9 mouse cellular contexts compared by ENCODE assay signal in genomic region chr15:99092870-99093269, GRCm38 (mm10). TPM values are rescaled to one million over a fixed set of nuclear protein-coding genes. Genes with fewer than 3 reads are reported as not detected.
DNase-seq lines count a peak whose midpoint lies in the region; ATAC-seq and TF ChIP-seq lines count a peak whose summit lies in the region.
"Had no signal": no experiment of that assay in that cellular context is flagged by ENCODE, and none has a peak within 500 bp of the region (broad histone marks: within the 10 kb centered on the region; RNA-seq: fewer than 3 reads in every experiment).

Dnajc22 (plus strand) TSS chr15:99093170.

- no peak within 1 kb of the TSS; the same call in 1 of the 2 replicates for H3K9ac ChIP-seq in liver, embryonic 13.5 days

- no peaks in the 10 kb centered on the region for H3K36me3 ChIP-seq in spleen, adult 2 months (ENCODE audit: control insufficient read depth, insufficient read depth, low read length)
- no peaks in the 10 kb centered on the region for H3K36me3 ChIP-seq in liver, embryonic 13.5 days

- no peaks in the 10 kb centered on the region for H3K9me3 ChIP-seq in liver, embryonic 13.5 days (replicated peaks)

- WGBS in cerebellum, adult 2 months: 72% methylated on average over 8 of the region's 8 CpGs
- 78% methylated on average over 8 of the region's 8 CpGs for WGBS in spleen, adult 2 months
- WGBS in liver, embryonic 13.5 days (ENCODE audit: insufficient replicate concordance): 50% methylated on average over 8 of the region's 8 CpGs

- DNase-seq in cerebellum, adult 2 months: no peak
- no peak for DNase-seq in cerebellum, adult 9-10 months
- DNase-seq in spleen, adult 2 months (ENCODE audit: low read depth in 1 of 2, low spot score in 2 of 2): no peak
- no peak for DNase-seq in spleen, adult 12 weeks (ENCODE audit: low spot score)
- DNase-seq in liver, embryonic 13.5 days: no peak
- no peak for DNase-seq in c-Kit-positive CD71-positive TER-119-positive erythroid progenitor cells, embryonic 14.5 days (ENCODE audit: low spot score)
- DNase-seq in left cerebral cortex, postnatal 14 days (ENCODE audit: low spot score in 2 of 2): no peak
- no peak for DNase-seq in thymus, postnatal 4 days

- no peak for TF ChIP-seq POLR2A in cerebellum, adult 2 months (IDR thresholded peaks at IDR 0.05; ENCODE audit: borderline replicate concordance, insufficient read depth, low read length)
- no peak for TF ChIP-seq POLR2A in spleen, adult 2 months (IDR thresholded peaks at IDR 0.05; ENCODE audit: low read depth, low read length)

- H3K4me2 ChIP-seq in liver, embryonic 13.5 days: peak within 1 kb of the TSS; percentile 63

- TF ChIP-seq CTCF in cerebellum, adult 2 months (IDR thresholded peaks at IDR 0.05; ENCODE audit: borderline replicate concordance, insufficient read depth, low read depth, low read length): no peak
- no peak for TF ChIP-seq CTCF in spleen, adult 2 months (IDR thresholded peaks at IDR 0.05; ENCODE audit: extremely low read depth, insufficient read depth, insufficient read length, insufficient replicate concordance)

- H3K4me3 ChIP-seq in cerebellum, adult 2 months (replicated peaks; ENCODE audit: insufficient read depth, low read depth, low read length): peak within 1 kb of the TSS; percentile 48
- H3K4me3 ChIP-seq in spleen, adult 2 months (ENCODE audit: extremely low read depth, insufficient read depth, insufficient read length): peak within 1 kb of the TSS; percentile 21; the same call in 1 of the 2 replicates
- H3K4me3 ChIP-seq in liver, embryonic 13.5 days (replicated peaks): peak within 1 kb of the TSS; percentile 44

- H3K4me1 ChIP-seq in cerebellum, adult 2 months (ENCODE audit: control insufficient read depth, insufficient read depth, low read length): 0 out of 2 replicates have a peak, but pooled peaks cover 3% of the 10 kb centered on the region
- H3K4me1 ChIP-seq in spleen, adult 2 months (ENCODE audit: control insufficient read depth, insufficient read depth, insufficient read length): peaks cover 3% of the 10 kb centered on the region; the same call in 1 of the 2 replicates
- H3K4me1 ChIP-seq in liver, embryonic 13.5 days (replicated peaks): peaks cover 37% of the 10 kb centered on the region

- ATAC-seq in liver, embryonic 13.5 days (ENCODE audit: low read depth): no peak

- H3K27me3 ChIP-seq in cerebellum, adult 2 months (ENCODE audit: control insufficient read depth, insufficient read depth, low read length): peaks cover 8% of the 10 kb centered on the region; the same call in 1 of the 2 replicates
- H3K27me3 ChIP-seq in spleen, adult 2 months (ENCODE audit: control insufficient read depth, insufficient read depth, low read length): peaks cover 40% of the 10 kb centered on the region
- H3K27me3 ChIP-seq in liver, embryonic 13.5 days: peaks cover 100% of the 10 kb centered on the region

- intact Hi-C loops in left cerebral cortex, postnatal 14 days (cut with DNase I): no loop called here

- no peak within 1 kb of the TSS for H3K27ac ChIP-seq in cerebellum, adult 2 months (ENCODE audit: insufficient read depth, low read length)
- no peak within 1 kb of the TSS for H3K27ac ChIP-seq in spleen, adult 2 months (ENCODE audit: insufficient read depth, low read length)
- no peak within 1 kb of the TSS for H3K27ac ChIP-seq in liver, embryonic 13.5 days

RNA-seq across cellular contexts. Expression of gene Dnajc22, which starts in this region (rescaled TPM):
- polyA plus RNA-seq in cerebellum, adult 2 months (2012; rRNA removed): 0.13 TPM in 1 of 2 replicates, not detected in the other
- polyA plus RNA-seq in spleen, adult 2 months (2012; rRNA removed): 0.35 and 0.60 TPM in 2 replicates
- polyA plus RNA-seq in liver, embryonic 13.5 days (2015; fragmentation: Nextera tagmentation; extraction: Ambion mirVana): 14.6 and 16.9 TPM in 2 replicates
- not detected for total RNA-seq in left cerebral cortex, postnatal 14 days (2021)
- total RNA-seq: left cerebral cortex, adult 18-20 months had no signal
